Mouse (Mus musculus): ENCODE results near the gene Vps4b.
"Not testable (repeated sequence)": the region's sequence is repeated elsewhere in the genome, so short reads cannot be mapped to it uniquely, and the experiment has no call there.

- TF ChIP-seq POLR2A (IDR thresholded peaks at IDR 0.05; ENCODE audit: borderline replicate concordance, extremely low read depth, low read depth, low read length); CTCF (IDR thresholded peaks at IDR 0.05; ENCODE audit: insufficient read depth, low read length): not testable (repeated sequence)
Observed at GRCm38 (mm10) chr1:106717736-106718135, 78.8 kb downstream of the Vps4b start.

Data from lung, adult 2 months (tissue).